Mouse (Mus musculus) adrenal gland, adult 18-20 months (tissue): ENCODE data around the gene Smc4. TPM values are rescaled to one million over a fixed set of nuclear protein-coding genes. Genes with fewer than 3 reads are reported as not detected.

ENCODE experiments used
- microRNA-seq, 2 experiments: library from miRNA; unstranded; fragments of <30 nt; microRNA quantifications; one replicate each; pipeline ENCODE4 v1.2.0; 2021; ENCODE audit warnings: borderline number of aligned reads in 2 of 2
- total RNA-seq, 2 experiments: library from RNA; stranded (reverse); gene quantifications; 1 replicate in 1 of 2; 2 replicates in 1 of 2; pipeline ENCODE4 v1.2.3; 2021

The Smc4 gene
- total RNA-seq, 2 experiments from 2014 or later = 19.5 to 26.7 TPM

Small RNAs within 50 kb of the gene (microRNA-seq; reads per million reads assigned to microRNA genes)
- 1,229 to 1,245 reads per million in 2 experiments for gene Mir15b
- 255 to 325 reads per million in 2 experiments for gene Mir16-2

Other genes starting within 250 kb of the Smc4 start
- gene 1110032F04Rik, start 135.2 kb upstream of the Smc4 start, total RNA-seq = not detected
- gene Ift80, start 168 bp upstream of the Smc4 start, total RNA-seq = 10 to 100 TPM; 21.1 to 22.1 TPM
- gene Trim59, start 40.0 kb downstream of the Smc4 start, total RNA-seq = 1 to 10 TPM; 2.9 to 4.8 TPM
- 10 to 100 TPM; 77.8 to 84.7 TPM for gene Kpna4, start 122.4 kb downstream of the Smc4 start, total RNA-seq
- not detected for gene Arl14, start 217.7 kb downstream of the Smc4 start, total RNA-seq